Mouse (Mus musculus) megakaryocyte, embryonic 14.5 days (primary cell): ENCODE data around the gene Sfta2.

Experiments
- FLI1 ChIP-seq: IDR thresholded peaks from 2 replicates; pipeline ENCODE4 v1.6.1; 2012; ENCODE audit warnings: low read length, inconsistent platforms, mixed read lengths
- GATA1 ChIP-seq: IDR thresholded peaks from 3 replicates; pipeline ENCODE4 v1.6.1; 2012; ENCODE audit warnings: mixed read lengths, low read length, inconsistent platforms, borderline replicate concordance

DNA sequence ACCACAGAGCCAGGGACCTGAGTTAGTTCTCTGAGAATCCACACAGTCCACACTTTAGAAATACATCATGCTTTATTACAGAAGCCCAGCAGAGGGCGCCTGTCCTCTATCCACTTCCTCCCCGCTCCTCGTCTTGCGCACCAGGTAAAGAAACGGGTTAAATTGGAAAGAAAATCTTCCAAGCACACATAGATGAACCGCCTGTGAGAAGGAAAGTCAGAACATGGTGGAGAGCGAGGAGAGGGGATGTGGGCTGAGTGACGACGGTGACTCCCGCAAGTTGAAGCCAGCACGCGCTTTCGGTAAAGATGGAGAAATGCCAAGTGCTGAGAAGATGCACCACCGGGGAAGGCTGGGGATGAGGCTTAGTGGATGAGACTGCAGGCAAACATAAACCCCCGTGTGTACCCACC is 34.4 kb downstream of the Sfta2 start:
- TF ChIP-seq GATA1: no peak
- no peak for TF ChIP-seq FLI1
